Mouse (Mus musculus): ENCODE measurements around the gene Man1a2.
A peak's percentile ranks its signal among the peaks of the same experiment; 100 is the strongest.

Gene Man1a2

GRCm38 (mm10) chr3:100686756-100687155, 1.5 kb upstream of the Man1a2 start:
- ATAC-seq (ENCODE audit: insufficient number of reproducible peaks, low FRiP score, low TSS enrichment), result no peak

DNA sequence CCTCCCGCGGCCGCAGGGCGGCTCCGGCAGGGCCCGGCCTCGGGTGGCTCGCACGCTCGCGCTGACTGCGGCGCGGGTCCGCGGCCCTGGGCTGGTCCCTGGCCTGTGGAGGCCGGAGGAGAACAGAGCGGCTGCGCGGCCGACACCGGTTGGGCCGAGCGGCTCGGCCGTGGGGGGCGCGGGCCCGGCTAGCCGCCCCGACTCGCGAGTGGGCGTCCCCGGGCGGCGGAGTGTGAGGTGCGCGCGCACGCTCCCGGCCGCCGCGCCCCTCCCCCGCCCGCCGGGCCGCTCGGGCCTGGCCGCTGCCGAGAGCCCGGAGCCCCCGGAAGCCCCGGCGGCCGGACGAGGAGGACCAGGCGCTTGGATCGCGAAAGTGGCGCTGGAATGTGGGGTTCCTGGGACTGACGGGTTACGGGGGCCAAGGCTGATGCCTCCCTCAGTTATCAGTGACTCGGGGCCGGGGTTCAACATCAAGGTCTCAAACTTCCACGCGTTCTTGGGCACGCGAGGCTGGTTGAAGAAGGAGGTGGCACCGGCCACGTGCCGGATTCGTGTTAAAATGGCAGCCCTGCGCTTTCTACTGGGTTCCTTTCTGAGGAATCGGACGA, 564 bp upstream of the Man1a2 start:
- ATAC-seq (ENCODE audit: insufficient number of reproducible peaks, low FRiP score, low TSS enrichment), result peak; percentile 70

GRCm38 (mm10) chr3:100684234-100684975, 898 bp downstream of the Man1a2 start:
- no peak for ATAC-seq (ENCODE audit: insufficient number of reproducible peaks, low FRiP score, low TSS enrichment)

DNA sequence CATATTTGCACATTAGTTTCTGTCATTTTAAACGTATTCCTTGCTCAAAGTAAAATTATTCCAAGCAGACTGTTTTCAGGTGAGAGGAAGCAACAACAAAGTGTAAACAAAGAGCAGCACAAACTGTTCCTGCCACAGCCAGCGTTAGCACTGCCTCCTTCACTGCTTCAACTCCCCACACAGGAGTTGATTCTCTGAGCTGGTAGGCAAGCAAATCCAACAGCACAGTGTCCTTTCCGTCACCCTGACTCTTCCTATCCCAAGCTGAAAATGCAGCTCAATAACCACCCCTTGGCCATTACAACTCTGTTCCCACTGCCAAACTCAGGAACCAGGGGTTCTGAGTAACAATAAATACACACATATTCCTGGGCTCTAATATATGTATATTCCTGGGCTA, 2.5 kb downstream of the Man1a2 start:
- ATAC-seq (ENCODE audit: insufficient number of reproducible peaks, low FRiP score, low TSS enrichment), result no peak

GRCm38 (mm10) chr3:100682281-100682680, 3.0 kb downstream of the Man1a2 start:
- no peak for ATAC-seq (ENCODE audit: insufficient number of reproducible peaks, low FRiP score, low TSS enrichment)

DNA sequence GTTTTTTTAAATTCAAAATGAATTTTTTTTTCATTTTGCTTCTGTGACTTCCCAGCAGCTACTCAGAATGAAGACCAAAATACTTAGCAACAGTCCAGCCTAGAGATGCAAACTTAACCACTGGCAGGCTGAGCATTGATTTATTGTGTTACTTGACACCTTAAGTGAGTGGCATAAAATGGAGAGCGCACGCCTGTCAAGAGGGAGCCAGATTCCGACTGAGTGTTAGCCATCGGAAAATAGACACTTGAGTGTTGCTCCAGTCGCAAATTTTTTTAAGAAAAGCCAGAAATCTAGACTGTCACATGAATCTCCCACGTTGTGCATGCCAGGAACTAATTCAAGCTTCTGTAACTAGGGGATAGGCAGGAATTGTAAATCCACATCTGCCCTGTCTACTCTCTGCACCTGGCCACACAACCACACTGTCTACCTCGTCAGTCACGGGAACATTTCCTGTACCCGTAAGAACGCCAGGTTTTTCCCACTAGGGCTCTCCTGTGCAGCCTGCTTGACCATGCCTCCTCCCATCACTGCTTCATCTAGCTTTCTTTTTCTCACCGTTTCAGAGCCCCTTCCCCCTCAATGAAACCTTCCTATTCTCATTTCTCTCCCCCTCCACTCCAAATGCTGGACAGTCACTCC, 3.7 kb downstream of the Man1a2 start:
- no peak for ATAC-seq (ENCODE audit: insufficient number of reproducible peaks, low FRiP score, low TSS enrichment)

GRCm38 (mm10) chr3:100680226-100680625, 5.1 kb downstream of the Man1a2 start:
- ATAC-seq (ENCODE audit: insufficient number of reproducible peaks, low FRiP score, low TSS enrichment), result no peak

DNA sequence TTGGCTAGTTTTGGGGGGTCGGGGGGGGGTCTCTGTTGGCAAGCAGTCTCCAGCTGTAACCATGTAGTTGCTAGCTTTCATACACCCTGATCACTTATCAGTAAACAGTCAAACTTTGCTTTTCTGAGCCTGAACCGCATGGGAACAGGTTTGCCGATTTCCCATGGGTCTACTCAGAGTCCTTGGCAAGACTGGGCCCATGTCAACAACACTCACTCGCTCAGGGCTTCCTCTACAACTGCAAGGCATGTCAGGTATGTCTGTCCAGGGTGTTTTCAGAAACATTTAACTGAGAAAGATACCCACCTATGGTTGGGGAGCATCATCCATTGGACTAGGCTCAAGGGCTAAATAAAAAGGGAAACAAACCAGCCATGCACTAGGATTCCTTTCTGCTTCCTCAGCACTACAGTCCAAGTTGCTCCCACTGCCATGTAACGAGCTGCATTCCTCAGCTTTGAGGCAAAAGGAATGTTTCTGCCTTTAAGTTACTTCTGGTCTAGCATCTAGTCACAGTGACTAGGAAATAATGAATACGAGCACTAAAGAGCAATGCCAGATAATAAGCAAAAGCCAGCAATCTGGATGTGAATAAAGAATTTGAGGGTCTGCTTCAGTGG, 6.2 kb downstream of the Man1a2 start:
- ATAC-seq (ENCODE audit: insufficient number of reproducible peaks, low FRiP score, low TSS enrichment), result no peak

DNA sequence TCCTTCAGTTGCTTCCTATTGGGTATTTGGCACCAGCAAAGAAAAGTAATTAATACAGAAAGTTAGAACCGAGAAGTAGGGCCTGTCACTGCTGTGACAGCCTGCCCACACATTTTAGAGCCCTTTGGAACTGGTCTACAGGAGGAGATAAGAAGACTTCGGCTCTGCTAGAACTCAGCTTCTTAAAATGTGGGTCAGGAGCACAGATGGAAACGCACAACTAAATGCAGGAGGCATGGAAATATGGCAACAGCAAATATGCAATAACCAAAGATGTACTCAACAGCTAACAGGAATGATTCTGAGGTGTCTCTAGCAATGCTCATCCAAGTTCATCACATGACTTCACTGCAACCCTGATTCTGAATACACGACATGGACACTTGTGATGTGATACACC, 10.2 kb downstream of the Man1a2 start:
- no peak for ATAC-seq (ENCODE audit: insufficient number of reproducible peaks, low FRiP score, low TSS enrichment)

- no peak for ATAC-seq (ENCODE audit: insufficient number of reproducible peaks, low FRiP score, low TSS enrichment)
Measured at GRCm38 (mm10) chr3:100670412-100670811, 14.9 kb downstream of the Man1a2 start.

- no peak for ATAC-seq (ENCODE audit: insufficient number of reproducible peaks, low FRiP score, low TSS enrichment)
Measured at GRCm38 (mm10) chr3:100653291-100653690, 32.0 kb downstream of the Man1a2 start.

GRCm38 (mm10) chr3:100641581-100641980, 43.7 kb downstream of the Man1a2 start:
- ATAC-seq (ENCODE audit: insufficient number of reproducible peaks, low FRiP score, low TSS enrichment), result no peak

DNA sequence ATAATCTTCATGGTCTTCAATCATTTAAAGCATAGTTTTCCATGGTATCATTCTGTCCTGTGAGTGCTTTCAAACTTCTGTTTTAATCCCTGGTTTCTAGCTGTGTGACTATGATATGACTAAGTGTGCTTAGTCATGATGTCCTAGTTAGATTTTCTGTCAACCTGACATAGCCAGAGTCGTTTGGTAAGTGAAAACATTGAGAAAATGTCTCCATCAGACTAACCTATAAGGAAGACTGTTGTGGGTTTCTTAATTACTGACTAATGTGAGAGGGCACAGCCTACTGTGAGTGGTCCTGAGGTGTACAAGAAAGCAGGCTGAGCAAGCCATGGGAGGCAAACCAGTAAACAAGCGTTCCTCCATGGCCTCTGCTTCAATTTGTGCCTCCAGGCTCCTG, 49.0 kb downstream of the Man1a2 start:
- ATAC-seq (ENCODE audit: insufficient number of reproducible peaks, low FRiP score, low TSS enrichment), result no peak

DNA sequence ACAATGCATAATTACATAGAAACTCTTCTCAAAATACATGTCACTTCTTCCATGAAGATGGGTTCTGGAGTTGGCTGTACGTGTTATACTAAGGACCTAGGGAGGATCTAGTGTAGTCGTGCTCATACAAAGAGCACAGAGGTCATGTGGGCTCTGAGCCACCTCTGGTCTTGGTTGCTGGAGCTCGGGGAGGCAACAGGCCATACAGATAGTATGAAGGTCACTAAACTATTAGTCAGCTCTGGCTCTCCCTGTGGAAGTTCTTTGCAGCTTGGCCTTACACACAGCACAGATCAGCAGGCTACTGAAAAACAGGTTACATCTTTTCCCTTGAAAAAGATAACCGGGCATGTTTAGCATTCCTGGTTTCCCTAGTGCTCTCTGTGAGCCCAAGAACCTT, 50.5 kb downstream of the Man1a2 start:
- ATAC-seq (ENCODE audit: insufficient number of reproducible peaks, low FRiP score, low TSS enrichment), result no peak

DNA sequence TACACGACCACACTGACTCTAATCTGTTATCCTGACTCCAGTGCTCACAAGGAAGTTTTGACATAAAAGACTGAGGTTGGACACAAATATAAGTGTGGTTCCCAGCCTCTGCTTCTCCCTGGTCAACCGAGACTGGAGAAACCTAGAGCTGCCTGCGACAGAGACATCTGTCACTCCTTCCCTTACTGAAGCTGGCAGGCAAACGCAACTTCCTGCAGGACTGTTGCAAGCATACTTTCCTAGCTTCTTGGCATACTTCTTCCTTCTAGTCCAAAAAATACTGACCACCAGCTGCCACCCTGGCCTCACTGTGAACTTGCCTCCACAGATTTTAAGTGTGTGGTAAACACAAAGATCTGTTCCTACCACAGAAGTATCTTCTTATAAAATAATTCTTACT, 66.8 kb downstream of the Man1a2 start:
- no peak for ATAC-seq (ENCODE audit: insufficient number of reproducible peaks, low FRiP score, low TSS enrichment)

DNA sequence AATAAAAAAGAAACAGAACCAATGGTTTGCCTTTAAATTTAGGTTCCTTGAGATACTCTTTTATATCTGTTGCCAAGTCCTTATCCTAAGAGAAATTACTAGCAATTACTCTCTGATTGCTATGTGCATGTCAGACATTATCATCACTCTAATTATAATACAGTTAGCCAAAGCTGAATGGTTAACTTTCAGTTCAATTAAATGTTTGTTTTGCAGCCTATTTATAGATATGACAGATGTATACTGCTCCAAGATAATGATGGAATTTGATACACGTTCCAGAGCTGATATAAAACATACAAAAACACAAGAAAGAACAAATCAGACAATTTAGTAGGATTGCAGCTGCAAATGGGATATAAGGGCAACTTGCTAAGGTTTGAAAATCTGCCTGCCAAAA, 74.4 kb downstream of the Man1a2 start:
- no peak for ATAC-seq (ENCODE audit: insufficient number of reproducible peaks, low FRiP score, low TSS enrichment)

DNA sequence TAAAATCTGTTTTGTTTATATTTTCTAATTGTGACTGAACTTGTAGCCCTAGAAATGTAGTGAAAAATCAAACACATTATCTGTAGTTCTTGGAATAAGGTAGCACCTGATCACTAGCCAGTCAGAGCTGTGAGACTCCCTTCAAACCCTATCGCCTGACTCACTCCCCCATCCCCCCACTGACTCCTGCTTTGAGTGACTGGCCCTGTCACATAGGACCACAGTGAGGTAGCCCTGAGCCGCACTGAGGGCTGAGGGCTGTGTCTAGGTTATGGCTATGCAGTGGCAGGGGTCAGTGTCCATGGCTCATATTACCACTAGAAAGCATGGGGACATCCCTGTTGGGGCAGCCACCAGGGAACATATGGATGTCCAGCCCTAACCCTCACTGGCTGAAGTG, 80.8 kb downstream of the Man1a2 start:
- peak; percentile 16; the same call in 1 of the 2 replicates for ATAC-seq (ENCODE audit: insufficient number of reproducible peaks, low FRiP score, low TSS enrichment)

- ATAC-seq (ENCODE audit: insufficient number of reproducible peaks, low FRiP score, low TSS enrichment), result no peak
Measured at GRCm38 (mm10) chr3:100599265-100599820, 86.0 kb downstream of the Man1a2 start.

GRCm38 (mm10) chr3:100591053-100591452, 94.2 kb downstream of the Man1a2 start:
- ATAC-seq (ENCODE audit: insufficient number of reproducible peaks, low FRiP score, low TSS enrichment), result no peak

DNA sequence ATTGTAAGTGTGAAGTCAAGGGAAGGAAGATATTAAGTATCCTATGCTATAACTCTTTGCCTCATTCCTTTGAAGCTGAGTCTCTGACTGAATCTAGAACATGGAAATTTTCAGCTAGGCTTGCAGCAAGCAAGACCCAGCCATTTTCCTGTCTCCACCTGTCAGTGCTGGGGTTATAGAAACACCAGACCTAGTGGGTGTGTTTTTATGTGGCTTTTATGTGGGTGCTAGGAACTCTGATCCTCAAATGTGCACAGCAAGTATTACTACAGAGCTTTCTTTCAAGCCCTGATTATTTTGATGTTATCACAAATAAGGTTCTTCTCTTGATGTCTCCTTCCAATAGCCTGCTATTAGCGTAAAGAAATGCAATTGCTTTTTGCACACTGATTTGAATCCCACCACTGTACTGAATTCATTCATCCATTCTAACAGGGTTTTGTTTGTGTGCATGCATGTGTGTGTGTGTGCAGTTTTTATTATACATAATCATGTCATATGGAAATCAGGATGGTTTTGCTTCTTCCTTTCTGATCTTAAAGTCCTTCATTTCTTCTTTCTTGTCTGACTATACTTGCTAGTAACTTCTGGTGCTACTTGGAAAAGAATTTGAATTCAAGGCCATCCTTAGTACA, 102.5 kb downstream of the Man1a2 start:
- no peak for ATAC-seq (ENCODE audit: insufficient number of reproducible peaks, low FRiP score, low TSS enrichment)

Measured in cerebellum, adult (tissue).